Mouse (Mus musculus) kidney, postnatal 4 days (tissue): ENCODE results near the gene Pnkp.
"Not testable (repeated sequence)": the region's sequence is repeated elsewhere in the genome, so short reads cannot be mapped to it uniquely, and the experiment has no call there.

Experiments used
- DNase-seq, 2 experiments: peaks; one replicate each; pipeline ENCODE4 v3.0.0; 2021; ENCODE audit warnings: mixed read lengths in 2 of 2

The Pnkp gene

GRCm38 (mm10) chr7:44870614-44871013 lies 13.7 kb downstream of the Pnkp start:
- DNase-seq = no peak

GRCm38 (mm10) chr7:44871181-44871580 lies 14.2 kb downstream of the Pnkp start:
- DNase-seq = no peak

- not testable (repeated sequence) for DNase-seq
Observed at GRCm38 (mm10) chr7:44871774-44872173, 14.8 kb downstream of the Pnkp start.

- DNase-seq = no peak
Observed at GRCm38 (mm10) chr7:44877833-44878232, 20.9 kb downstream of the Pnkp start.

GRCm38 (mm10) chr7:44883036-44883435 lies 26.1 kb downstream of the Pnkp start:
- no peak for DNase-seq

GRCm38 (mm10) chr7:44884637-44885036 lies 27.7 kb downstream of the Pnkp start:
- DNase-seq = no peak

- no peak for DNase-seq
Observed at GRCm38 (mm10) chr7:44886964-44887363, 30.0 kb downstream of the Pnkp start.

GRCm38 (mm10) chr7:44888256-44889105 lies 31.5 kb downstream of the Pnkp start:
- no peak for DNase-seq

- DNase-seq = peak; percentile 52 to 61
Observed at GRCm38 (mm10) chr7:44890180-44890579, 33.2 kb downstream of the Pnkp start.

GRCm38 (mm10) chr7:44890737-44891136 lies 33.8 kb downstream of the Pnkp start:
- no peak for DNase-seq

GRCm38 (mm10) chr7:44891611-44892010 lies 34.7 kb downstream of the Pnkp start:
- DNase-seq = peak in 1 of 2 experiments; percentile 40

- peak; percentile 93 to 96 for DNase-seq
Observed at GRCm38 (mm10) chr7:44892276-44892921, 35.5 kb downstream of the Pnkp start, which contains the start of gene Med25. Med25 (minus strand) TSS chr7:44892712.

- DNase-seq = no peak
Observed at GRCm38 (mm10) chr7:44893197-44893596, 36.3 kb downstream of the Pnkp start.

GRCm38 (mm10) chr7:44894175-44894574 lies 37.2 kb downstream of the Pnkp start:
- no peak for DNase-seq

GRCm38 (mm10) chr7:44895206-44895592 lies 38.3 kb downstream of the Pnkp start:
- no peak for DNase-seq

- DNase-seq = peak; percentile 93 to 96
Observed at GRCm38 (mm10) chr7:44895593-44896434, 38.9 kb downstream of the Pnkp start, which contains the start of gene Fuz. Fuz (plus strand) TSS chr7:44896079.

- no peak for DNase-seq
Observed at GRCm38 (mm10) chr7:44896499-44896898, 39.6 kb downstream of the Pnkp start.

- DNase-seq = peak; percentile 73 to 79
Observed at GRCm38 (mm10) chr7:44898607-44899006, 41.7 kb downstream of the Pnkp start.

- peak in 1 of 2 experiments; percentile 38 for DNase-seq
Observed at GRCm38 (mm10) chr7:44900632-44901031, 43.7 kb downstream of the Pnkp start.

- DNase-seq = peak; percentile 74 to 84
Observed at GRCm38 (mm10) chr7:44901230-44901722, 44.3 kb downstream of the Pnkp start.

GRCm38 (mm10) chr7:44905430-44905829 lies 48.5 kb downstream of the Pnkp start:
- DNase-seq = no peak

- no peak for DNase-seq
Observed at GRCm38 (mm10) chr7:44908706-44909476, 52.0 kb downstream of the Pnkp start.
